Mouse (Mus musculus) midbrain, embryonic 16.5 days (tissue): ENCODE measurements around the gene Gm44790. TPM values are rescaled to one million over a fixed set of nuclear protein-coding genes. Genes with fewer than 3 reads are reported as not detected.
"Not testable (repeated sequence)": the region's sequence is repeated elsewhere in the genome, so short reads cannot be mapped to it uniquely, and the experiment has no call there.

Source experiments
- ATAC-seq: fragments of 200-750 bp; cut with Nextera tagmentation; 2 replicates; pipeline ENCODE4 v1.8.0; 2017; ENCODE audit warnings: moderate TSS enrichment
- H3K27ac ChIP-seq: fragments of 300-500 bp; sonication (generic); 2 replicates; pipeline ENCODE4 v1.5.1; 2014; ENCODE audit warnings: mild to moderate bottlenecking, low read length, mixed read lengths
- H3K27me3 ChIP-seq: fragments of 300-500 bp; sonication (generic); 2 replicates; pipeline ENCODE4 v1.6.1; 2014; ENCODE audit warnings: low read depth, low read length, mixed read lengths; ENCODE audit not compliant: control insufficient read depth, insufficient read depth
- H3K36me3 ChIP-seq: fragments of 300-500 bp; sonication (generic); 2 replicates; pipeline ENCODE4 v1.6.1; 2014; ENCODE audit warnings: mild to moderate bottlenecking, low read length, moderate library complexity, mixed read lengths; ENCODE audit not compliant: control insufficient read depth, insufficient read depth
- H3K4me1 ChIP-seq: fragments of 300-500 bp; sonication (generic); 2 replicates; pipeline ENCODE4 v1.6.1; 2014; ENCODE audit warnings: mild to moderate bottlenecking, low read length, mixed read lengths; ENCODE audit not compliant: control insufficient read depth, insufficient read depth
- H3K4me2 ChIP-seq: fragments of 300-500 bp; sonication (generic); 2 replicates; pipeline ENCODE4 v1.6.1; 2014; ENCODE audit warnings: mild to moderate bottlenecking, low read length, mixed read lengths
- H3K4me3 ChIP-seq: fragments of 300-500 bp; sonication (generic); 2 replicates; pipeline ENCODE4 v1.5.1; 2014; ENCODE audit warnings: low read depth, mild to moderate bottlenecking, low read length, moderate library complexity, mixed read lengths
- H3K9ac ChIP-seq: fragments of 300-500 bp; sonication (generic); 2 replicates; pipeline ENCODE4 v1.6.1; 2014; ENCODE audit warnings: low read depth, low read length, mixed read lengths
- H3K9me3 ChIP-seq: fragments of 300-500 bp; sonication (generic); replicated peaks from 2 replicates; pipeline ENCODE4 v1.6.1; 2014; ENCODE audit warnings: mild to moderate bottlenecking, low read length, mixed read lengths; ENCODE audit not compliant: control insufficient read depth, poor library complexity, severe bottlenecking
- WGBS: fragments of 180-500 bp; shearing (Covaris S2); extraction: QIAGEN DNeasy Blood & Tissue Kit; methylation state at CpG from one replicate; pipeline ENCODE4 v1.1.7; 2014; 5-methylcytosine and 5-hydroxymethylcytosine counted together
- polyA plus RNA-seq: library from polyadenylated mRNA; unstranded; fragments of >200 nt; fragmentation: Nextera tagmentation; extraction: Ambion mirVana; gene quantifications from 2 replicates; pipeline ENCODE4 v1.2.1, GENCODE M21; 2015

Gm44790 gene
- polyA plus RNA-seq, result 0.47 TPM in 1 of 2 replicates, not detected in the other

GRCm38 (mm10) chr6:86426358-86426757 is at the start of gene Gm44790:
Gene Gm44790 (plus strand): TSS chr6:86426658.
- H3K9me3 ChIP-seq, result no peaks in the 10 kb centered on the region
- no peak within 1 kb of the TSS for H3K4me3 ChIP-seq
- peaks cover 53% of the 10 kb centered on the region for H3K36me3 ChIP-seq
- no peak within 1 kb of the TSS for H3K9ac ChIP-seq
- ATAC-seq, result no peak
- WGBS, result 89% methylated on average over 1 of the region's 1 CpGs
- no peaks in the 10 kb centered on the region for H3K4me1 ChIP-seq
- H3K27ac ChIP-seq, result no peak within 1 kb of the TSS
- no peaks in the 10 kb centered on the region for H3K27me3 ChIP-seq
- no peak within 1 kb of the TSS for H3K4me2 ChIP-seq

- Histone ChIP-seq H3K4me2 (no peak overlapping the region), H3K4me3 (no peak overlapping the region), H3K27me3 (no peaks in the 10 kb centered on the region), H3K36me3 (peaks cover 23% of the 10 kb centered on the region), H3K4me1 (0 out of 2 replicates have a peak, but pooled peaks cover under 1% of the 10 kb centered on the region), H3K27ac (no peak overlapping the region), H3K9me3 (no peaks in the 10 kb centered on the region), H3K9ac (no peak overlapping the region)
- 93% methylated on average over 3 of the region's 3 CpGs for WGBS
- no peak for ATAC-seq
Measured at GRCm38 (mm10) chr6:86378341-86378740, 48.1 kb upstream of the Gm44790 start.

GRCm38 (mm10) chr6:86380112-86380511 is 46.3 kb upstream of the Gm44790 start:
- not testable (repeated sequence) for H3K4me3 ChIP-seq, H3K27me3 ChIP-seq, H3K9ac ChIP-seq, ATAC-seq, H3K9me3 ChIP-seq, H3K4me2 ChIP-seq, H3K4me1 ChIP-seq, H3K27ac ChIP-seq
- 83% methylated on average over 6 of the region's 8 CpGs for WGBS
- peaks cover 23% of the 10 kb centered on the region for H3K36me3 ChIP-seq

GRCm38 (mm10) chr6:86382551-86382950 is 43.9 kb upstream of the Gm44790 start:
- H3K4me1 ChIP-seq, result no peaks in the 10 kb centered on the region
- no peak overlapping the region for H3K27ac ChIP-seq
- no peak overlapping the region for H3K4me3 ChIP-seq
- no peak overlapping the region for H3K4me2 ChIP-seq
- H3K36me3 ChIP-seq, result peaks cover 24% of the 10 kb centered on the region
- no peaks in the 10 kb centered on the region for H3K27me3 ChIP-seq
- H3K9me3 ChIP-seq, result no peaks in the 10 kb centered on the region
- H3K9ac ChIP-seq, result no peak overlapping the region
- ATAC-seq, result no peak

GRCm38 (mm10) chr6:86383370-86383769 is 43.1 kb upstream of the Gm44790 start:
- no peaks in the 10 kb centered on the region for H3K4me1 ChIP-seq
- no peak for ATAC-seq
- H3K4me3 ChIP-seq, result no peak overlapping the region
- H3K9me3 ChIP-seq, result no peaks in the 10 kb centered on the region
- no peak overlapping the region for H3K4me2 ChIP-seq
- peaks cover 22% of the 10 kb centered on the region for H3K36me3 ChIP-seq
- 65% methylated on average over 16 of the region's 16 CpGs for WGBS
- no peak overlapping the region for H3K27ac ChIP-seq
- no peaks in the 10 kb centered on the region for H3K27me3 ChIP-seq
- H3K9ac ChIP-seq, result no peak overlapping the region

GRCm38 (mm10) chr6:86384692-86385091 is 41.8 kb upstream of the Gm44790 start:
- Histone ChIP-seq H3K27me3 (no peaks in the 10 kb centered on the region), H3K4me3 (no peak overlapping the region), H3K27ac (no peak overlapping the region), H3K4me1 (no peaks in the 10 kb centered on the region), H3K36me3 (peaks cover 16% of the 10 kb centered on the region), H3K9ac (no peak overlapping the region), H3K4me2 (no peak overlapping the region), H3K9me3 (no peaks in the 10 kb centered on the region)
- ATAC-seq, result no peak
- WGBS, result 86% methylated on average over 4 of the region's 4 CpGs

- Histone ChIP-seq H3K9me3 (no peaks in the 10 kb centered on the region), H3K4me1 (no peaks in the 10 kb centered on the region), H3K4me3 (no peak overlapping the region), H3K36me3 (peaks cover 20% of the 10 kb centered on the region), H3K27ac (no peak overlapping the region), H3K9ac (no peak overlapping the region), H3K27me3 (no peaks in the 10 kb centered on the region), H3K4me2 (no peak overlapping the region)
- no peak for ATAC-seq
- WGBS, result 91% methylated on average over 5 of the region's 5 CpGs
Measured at GRCm38 (mm10) chr6:86385362-86386104, 40.9 kb upstream of the Gm44790 start.

- H3K9ac ChIP-seq, result no peak overlapping the region
- ATAC-seq, result no peak
- H3K9me3 ChIP-seq, result no peaks in the 10 kb centered on the region
- H3K4me1 ChIP-seq, result no peaks in the 10 kb centered on the region
- WGBS, result 84% methylated on average over 12 of the region's 12 CpGs
- H3K4me2 ChIP-seq, result no peak overlapping the region
- H3K4me3 ChIP-seq, result no peak overlapping the region
- H3K36me3 ChIP-seq, result peaks cover 37% of the 10 kb centered on the region
- no peak overlapping the region for H3K27ac ChIP-seq
- H3K27me3 ChIP-seq, result no peaks in the 10 kb centered on the region
Measured at GRCm38 (mm10) chr6:86387313-86387712, 39.1 kb upstream of the Gm44790 start.

- H3K9ac ChIP-seq, result no peak overlapping the region
- ATAC-seq, result no peak
- no peaks in the 10 kb centered on the region for H3K9me3 ChIP-seq
- no peaks in the 10 kb centered on the region for H3K4me1 ChIP-seq
- H3K4me3 ChIP-seq, result no peak overlapping the region
- H3K27me3 ChIP-seq, result no peaks in the 10 kb centered on the region
- 88% methylated on average over 18 of the region's 18 CpGs for WGBS
- no peak overlapping the region for H3K27ac ChIP-seq
- no peak overlapping the region for H3K4me2 ChIP-seq
- H3K36me3 ChIP-seq, result peaks cover 40% of the 10 kb centered on the region
Measured at GRCm38 (mm10) chr6:86388461-86388860, 38.0 kb upstream of the Gm44790 start.
